Mouse (Mus musculus) left cerebral cortex, adult 18-20 months (tissue): ENCODE results near the gene Acaca. TPM values are rescaled to one million over a fixed set of nuclear protein-coding genes. Genes with fewer than 3 reads are reported as not detected.
"Not testable (repeated sequence)": the region's sequence is repeated elsewhere in the genome, so short reads cannot be mapped to it uniquely, and the experiment has no call there.

Source experiments
- DNase-seq, 2 experiments: peaks; one replicate each; pipeline ENCODE4 v3.0.0; 2021 to 2022; ENCODE audit warnings: low spot score in 2 of 2, mixed read lengths in 1 of 2
- total RNA-seq, 2 experiments: library from RNA; stranded (reverse); gene quantifications; 2 replicates each; pipeline ENCODE4 v1.2.3; 2021

Gene Acaca
- total RNA-seq, 2 experiments from 2014 or later: 81.4 to 90.2 TPM

- no peak for DNase-seq
Measured at GRCm38 (mm10) chr11:84376510-84377365, 247.3 kb downstream of the Acaca start.

- no peak for DNase-seq
Measured at GRCm38 (mm10) chr11:84382450-84382849, 253.0 kb downstream of the Acaca start.

- no peak for DNase-seq
Measured at GRCm38 (mm10) chr11:84383891-84384290, 254.4 kb downstream of the Acaca start.

GRCm38 (mm10) chr11:84389332-84389731, 259.9 kb downstream of the Acaca start:
- DNase-seq: no peak

GRCm38 (mm10) chr11:84391126-84391525, 261.7 kb downstream of the Acaca start:
- no peak for DNase-seq

GRCm38 (mm10) chr11:84392066-84392465, 262.6 kb downstream of the Acaca start:
- DNase-seq: not testable (repeated sequence)

- no peak for DNase-seq
Measured at GRCm38 (mm10) chr11:84393571-84393970, 264.1 kb downstream of the Acaca start.

- no peak for DNase-seq
Measured at GRCm38 (mm10) chr11:84395010-84395409, 265.5 kb downstream of the Acaca start.

GRCm38 (mm10) chr11:84406733-84407132, 277.3 kb downstream of the Acaca start:
- no peak for DNase-seq

GRCm38 (mm10) chr11:84410383-84410782, 280.9 kb downstream of the Acaca start:
- DNase-seq: no peak

GRCm38 (mm10) chr11:84410879-84411641, 281.6 kb downstream of the Acaca start:
- no peak for DNase-seq

GRCm38 (mm10) chr11:84411642-84412018, 282.2 kb downstream of the Acaca start:
- DNase-seq: no peak

GRCm38 (mm10) chr11:84412201-84412934, 282.9 kb downstream of the Acaca start:
- no peak for DNase-seq

- DNase-seq: no peak
Measured at GRCm38 (mm10) chr11:84413111-84413510, 283.6 kb downstream of the Acaca start.

- no peak for DNase-seq
Measured at GRCm38 (mm10) chr11:84420779-84421178, 291.3 kb downstream of the Acaca start.

- DNase-seq: no peak
Measured at GRCm38 (mm10) chr11:84425736-84426632, 296.5 kb downstream of the Acaca start.

- no peak for DNase-seq
Measured at GRCm38 (mm10) chr11:84426633-84426998, 297.1 kb downstream of the Acaca start.

GRCm38 (mm10) chr11:84429581-84429980, 300.1 kb downstream of the Acaca start:
- no peak for DNase-seq

GRCm38 (mm10) chr11:84430336-84430735, 300.9 kb downstream of the Acaca start:
- DNase-seq: no peak

- DNase-seq: no peak
Measured at GRCm38 (mm10) chr11:84434879-84435278, 305.4 kb downstream of the Acaca start.

- DNase-seq: no peak
Measured at GRCm38 (mm10) chr11:84440402-84440801, 310.9 kb downstream of the Acaca start.
